Mouse (Mus musculus) kidney, embryonic 16.5 days (tissue): ENCODE data around the gene Ren1. TPM values are rescaled to one million over a fixed set of nuclear protein-coding genes. Genes with fewer than 3 reads are reported as not detected.

Source experiments
- polyA plus RNA-seq: library from polyadenylated mRNA; unstranded; fragments of >200 nt; fragmentation: Nextera tagmentation; extraction: Ambion mirVana; gene quantifications from 2 replicates; pipeline ENCODE4 v1.2.1, GENCODE M21; 2015

The Ren1 gene
- polyA plus RNA-seq, 1 experiment from 2014 or later, result 490 TPM

Other genes with a start within 250 kb of the Ren1 start
- 45.7 and 47.7 TPM in 2 replicates for gene Ppp1r15b, start 219.4 kb upstream of the Ren1 start, polyA plus RNA-seq
- gene Plekha6, start 186.3 kb upstream of the Ren1 start, polyA plus RNA-seq, result 8.5 and 9.7 TPM in 2 replicates
- gene Golt1a, start 40.7 kb upstream of the Ren1 start, polyA plus RNA-seq, result 7.9 and 8.0 TPM in 2 replicates
- not detected in 2 replicates for gene Kiss1, start 28.6 kb upstream of the Ren1 start, polyA plus RNA-seq
- 3.9 and 4.9 TPM in 2 replicates for gene Etnk2, start 13.1 kb downstream of the Ren1 start, polyA plus RNA-seq
- gene Sox13, start 73.9 kb downstream of the Ren1 start, polyA plus RNA-seq, result 11.5 and 12.8 TPM in 2 replicates